Mouse (Mus musculus) E14TG2a.4 (cell line): Measurements from ENCODE around the gene Krtap5-1.

Experiments
- CTCF ChIP-seq: conservative IDR thresholded peaks from 2 replicates; pipeline ENCODE4 v1.5.1; 2014; ENCODE audit warnings: low read length
- NANOG ChIP-seq: IDR thresholded peaks from 2 replicates; pipeline ENCODE4 v1.6.1; 2014; ENCODE audit warnings: borderline replicate concordance, low read length, mixed read lengths

DNA sequence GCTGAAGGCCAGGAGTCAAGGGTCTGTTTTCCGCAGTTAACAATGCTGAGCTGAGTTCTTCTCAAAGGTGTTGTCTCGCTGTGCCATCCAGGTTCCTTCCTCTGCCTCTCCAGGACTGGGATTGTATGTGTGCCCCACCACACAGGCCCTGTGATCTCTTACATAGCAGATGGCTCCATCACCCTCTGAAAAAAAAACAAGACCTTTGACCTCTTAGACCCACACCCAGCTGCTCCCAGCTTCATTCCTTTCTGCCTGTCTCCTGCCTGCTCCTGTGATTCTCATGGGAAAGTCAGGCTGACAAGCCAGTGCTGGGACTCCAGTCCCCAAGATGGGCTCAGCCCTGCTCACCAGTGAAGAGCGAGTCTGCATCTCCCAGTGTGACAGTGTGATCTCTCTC lies 31.6 kb upstream of the Krtap5-1 start:
- TF ChIP-seq CTCF (no peak), NANOG (no peak)
